Mouse (Mus musculus): ENCODE data around the gene Galnt2. TPM values are rescaled to one million over a fixed set of nuclear protein-coding genes. Genes with fewer than 3 reads are reported as not detected.

Gene Galnt2
- total RNA-seq, 2 experiments from 2014 or later: 0.51 to 26.9 TPM

GRCm38 (mm10) chr8:124284984-124285576, 53.9 kb downstream of the Galnt2 start:
- no peak for ATAC-seq (replicated peaks; ENCODE audit: low FRiP score, poor library complexity, severe bottlenecking)

- no peak for ATAC-seq (replicated peaks; ENCODE audit: low FRiP score, poor library complexity, severe bottlenecking)
These were observed 55.4 kb downstream of the Galnt2 start for GRCm38 (mm10) chr8:124286461-124287124.

GRCm38 (mm10) chr8:124288215-124288864, 57.1 kb downstream of the Galnt2 start:
- ATAC-seq (replicated peaks; ENCODE audit: low FRiP score, poor library complexity, severe bottlenecking): no peak

- no peak for ATAC-seq (replicated peaks; ENCODE audit: low FRiP score, poor library complexity, severe bottlenecking)
These were observed 58.4 kb downstream of the Galnt2 start for GRCm38 (mm10) chr8:124289481-124290050.

GRCm38 (mm10) chr8:124290911-124291691, 59.9 kb downstream of the Galnt2 start:
- no peak for ATAC-seq (replicated peaks; ENCODE audit: low FRiP score, poor library complexity, severe bottlenecking)

DNA sequence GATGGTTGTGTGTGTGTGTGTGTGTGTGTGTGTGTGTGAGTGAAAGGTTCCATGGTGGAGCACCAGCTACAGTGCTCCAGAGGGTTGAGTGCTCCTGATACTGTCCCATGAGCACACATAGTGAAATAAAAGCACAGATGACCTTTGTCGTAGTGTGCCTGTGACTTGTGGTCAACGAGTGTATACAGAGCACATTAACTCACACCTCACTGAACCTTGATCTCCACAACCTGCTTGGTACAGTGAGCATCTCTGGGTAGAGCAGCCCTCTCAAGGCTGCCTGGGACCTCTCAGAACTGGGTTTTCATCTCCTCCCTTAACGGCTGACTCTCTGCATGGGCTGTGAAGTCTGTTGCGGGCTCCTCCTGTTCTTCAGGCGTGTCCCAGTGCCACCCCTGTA, 60.5 kb downstream of the Galnt2 start:
- no peak for ATAC-seq (replicated peaks; ENCODE audit: low FRiP score, poor library complexity, severe bottlenecking)

- ATAC-seq (replicated peaks; ENCODE audit: low FRiP score, poor library complexity, severe bottlenecking): no peak
These were observed 61.8 kb downstream of the Galnt2 start for GRCm38 (mm10) chr8:124292965-124293364.

DNA sequence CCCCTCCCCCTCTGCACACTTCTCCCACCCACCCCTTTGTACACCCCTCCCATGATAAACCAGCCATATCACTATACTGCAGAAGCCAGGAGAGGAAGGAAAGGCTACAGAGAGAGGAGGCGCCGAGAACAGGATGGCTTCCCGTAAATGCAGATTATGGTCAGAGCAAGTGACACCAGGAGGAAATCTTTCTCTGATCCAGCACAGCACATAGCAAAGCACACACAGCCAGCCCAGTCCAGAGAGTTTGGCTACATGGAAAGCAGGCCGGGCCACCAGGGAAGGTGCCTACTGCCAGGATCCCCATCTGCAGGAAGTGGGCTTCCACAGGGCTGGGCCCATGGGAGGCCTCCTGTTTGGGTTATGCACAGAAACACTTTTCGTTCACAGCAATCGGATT, 63.2 kb downstream of the Galnt2 start:
- no peak for ATAC-seq (replicated peaks; ENCODE audit: low FRiP score, poor library complexity, severe bottlenecking)

GRCm38 (mm10) chr8:124294900-124295299, 63.7 kb downstream of the Galnt2 start:
- no peak for ATAC-seq (replicated peaks; ENCODE audit: low FRiP score, poor library complexity, severe bottlenecking)

DNA sequence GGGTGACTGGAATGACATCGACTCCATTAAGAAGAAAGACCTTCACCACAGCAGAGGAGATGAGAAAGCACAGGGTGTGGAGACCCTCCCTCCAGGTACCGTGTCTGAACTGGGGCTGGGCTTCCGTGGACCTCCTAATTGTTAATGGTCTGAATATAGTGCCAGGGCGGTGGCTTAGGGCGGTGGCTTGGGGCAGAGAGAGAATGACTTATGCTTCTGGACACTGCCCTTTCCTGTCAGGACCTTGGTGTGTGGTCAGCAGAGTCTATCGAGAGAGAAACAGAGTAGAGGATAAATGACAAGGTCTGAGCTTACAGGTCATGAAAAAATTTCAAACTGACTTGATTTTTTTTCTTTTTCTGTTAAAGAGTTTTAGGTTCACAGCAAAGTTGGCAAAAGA, 64.2 kb downstream of the Galnt2 start:
- no peak for ATAC-seq (replicated peaks; ENCODE audit: low FRiP score, poor library complexity, severe bottlenecking)

- ATAC-seq (replicated peaks; ENCODE audit: low FRiP score, poor library complexity, severe bottlenecking): no peak
These were observed 70.3 kb downstream of the Galnt2 start for GRCm38 (mm10) chr8:124301512-124301911.

DNA sequence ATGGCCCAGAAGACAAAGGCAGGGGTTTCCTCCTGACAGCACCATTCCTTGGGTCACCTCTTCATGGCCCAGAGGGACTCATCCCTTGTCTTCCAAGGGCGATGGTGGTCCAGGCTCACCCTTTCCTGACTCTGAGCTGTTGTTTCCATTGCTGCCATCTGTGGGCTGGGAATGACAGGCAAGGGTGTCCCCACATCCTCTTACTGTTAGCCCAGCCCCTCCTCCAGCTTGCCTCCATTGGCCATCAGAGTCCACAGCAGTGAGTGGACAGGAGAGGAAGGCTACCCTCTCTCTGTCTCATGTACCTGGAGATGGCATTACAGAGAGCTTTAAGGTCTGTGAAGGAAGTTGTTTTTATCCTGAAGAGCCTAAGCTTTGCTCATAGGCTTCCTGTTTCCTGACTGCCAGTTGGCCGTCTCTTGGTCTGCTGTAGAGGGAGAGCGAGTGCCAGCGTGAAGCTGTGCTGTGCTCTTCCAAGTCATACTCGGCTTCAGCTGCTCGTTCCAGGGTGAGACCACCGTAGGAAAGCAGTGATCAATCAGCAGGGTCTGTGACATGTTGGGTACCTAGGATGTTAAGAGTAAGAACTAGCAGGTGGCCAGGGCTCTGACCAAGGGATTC, 70.9 kb downstream of the Galnt2 start:
- ATAC-seq (replicated peaks; ENCODE audit: low FRiP score, poor library complexity, severe bottlenecking): no peak

GRCm38 (mm10) chr8:124303211-124303902, 72.2 kb downstream of the Galnt2 start:
- no peak for ATAC-seq (replicated peaks; ENCODE audit: low FRiP score, poor library complexity, severe bottlenecking)

DNA sequence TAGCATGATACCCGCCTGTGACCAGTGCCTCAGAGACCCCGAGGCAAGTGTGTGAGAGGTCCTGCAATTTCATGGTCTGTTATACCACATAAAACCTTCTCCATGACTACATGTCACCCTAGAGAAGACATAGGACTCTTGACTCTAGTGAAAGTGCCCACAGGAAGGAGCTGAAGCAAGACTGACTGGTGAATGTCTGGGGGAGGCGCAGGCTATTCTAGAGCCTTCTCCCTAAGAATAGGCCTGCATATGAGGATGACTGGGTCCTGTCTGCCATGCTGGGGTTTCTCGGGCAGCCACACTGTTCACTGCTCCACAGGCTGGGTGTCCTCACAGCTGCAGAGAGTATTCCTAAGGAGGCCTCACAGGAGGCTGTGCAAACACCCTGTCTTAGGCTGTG, 73.0 kb downstream of the Galnt2 start:
- ATAC-seq (replicated peaks; ENCODE audit: low FRiP score, poor library complexity, severe bottlenecking): no peak

DNA sequence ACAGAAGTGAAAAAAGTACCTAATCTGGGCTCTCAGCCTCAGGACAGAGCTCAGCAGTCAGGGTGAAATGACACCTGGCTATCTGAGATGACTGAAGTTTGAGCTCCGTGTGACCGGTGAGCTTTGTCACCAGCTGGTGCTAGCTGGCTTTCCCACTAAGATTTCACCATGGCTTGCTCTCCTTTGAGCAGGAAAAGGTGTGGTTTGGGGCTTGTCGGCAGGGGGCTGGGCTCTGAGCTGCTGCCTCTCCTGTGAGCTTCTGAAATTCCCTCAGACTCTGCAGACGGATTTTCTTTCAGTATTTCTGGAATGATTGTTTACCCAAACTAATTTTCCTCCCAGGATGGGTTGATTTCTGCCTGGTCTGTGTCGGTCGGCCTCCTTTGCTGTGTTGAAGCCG, 75.4 kb downstream of the Galnt2 start:
- no peak for ATAC-seq (replicated peaks; ENCODE audit: low FRiP score, poor library complexity, severe bottlenecking)

GRCm38 (mm10) chr8:124307700-124308099, 76.5 kb downstream of the Galnt2 start:
- ATAC-seq (replicated peaks; ENCODE audit: low FRiP score, poor library complexity, severe bottlenecking): no peak

- no peak for ATAC-seq (replicated peaks; ENCODE audit: low FRiP score, poor library complexity, severe bottlenecking)
These were observed 79.3 kb downstream of the Galnt2 start for GRCm38 (mm10) chr8:124310509-124310908.

DNA sequence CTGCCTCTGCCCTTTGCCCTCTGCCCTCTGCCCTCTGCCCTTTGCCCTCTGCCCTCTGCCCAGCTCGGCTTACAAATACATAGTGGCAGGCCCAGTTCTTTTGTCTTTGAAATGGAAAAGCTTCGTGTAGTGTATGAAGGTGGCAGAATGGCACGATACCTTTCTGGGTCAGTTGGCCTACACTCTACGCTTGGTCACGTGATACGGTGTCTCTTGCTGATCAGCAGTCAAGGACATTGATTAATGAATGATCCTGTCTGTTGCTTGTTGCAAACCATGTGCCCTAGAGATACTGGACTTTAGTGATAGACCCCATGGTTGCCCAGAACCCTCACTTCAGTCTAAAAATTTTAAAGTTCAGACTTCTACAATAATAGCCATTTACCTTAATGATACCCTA, 79.9 kb downstream of the Galnt2 start:
- ATAC-seq (replicated peaks; ENCODE audit: low FRiP score, poor library complexity, severe bottlenecking): no peak

GRCm38 (mm10) chr8:124311723-124312122, 80.5 kb downstream of the Galnt2 start:
- ATAC-seq (replicated peaks; ENCODE audit: low FRiP score, poor library complexity, severe bottlenecking): no peak
